Mouse (Mus musculus): ENCODE data around the gene Dkk1.
"Not testable (repeated sequence)": the region's sequence is repeated elsewhere in the genome, so short reads cannot be mapped to it uniquely, and the experiment has no call there.

Gene Dkk1

DNA sequence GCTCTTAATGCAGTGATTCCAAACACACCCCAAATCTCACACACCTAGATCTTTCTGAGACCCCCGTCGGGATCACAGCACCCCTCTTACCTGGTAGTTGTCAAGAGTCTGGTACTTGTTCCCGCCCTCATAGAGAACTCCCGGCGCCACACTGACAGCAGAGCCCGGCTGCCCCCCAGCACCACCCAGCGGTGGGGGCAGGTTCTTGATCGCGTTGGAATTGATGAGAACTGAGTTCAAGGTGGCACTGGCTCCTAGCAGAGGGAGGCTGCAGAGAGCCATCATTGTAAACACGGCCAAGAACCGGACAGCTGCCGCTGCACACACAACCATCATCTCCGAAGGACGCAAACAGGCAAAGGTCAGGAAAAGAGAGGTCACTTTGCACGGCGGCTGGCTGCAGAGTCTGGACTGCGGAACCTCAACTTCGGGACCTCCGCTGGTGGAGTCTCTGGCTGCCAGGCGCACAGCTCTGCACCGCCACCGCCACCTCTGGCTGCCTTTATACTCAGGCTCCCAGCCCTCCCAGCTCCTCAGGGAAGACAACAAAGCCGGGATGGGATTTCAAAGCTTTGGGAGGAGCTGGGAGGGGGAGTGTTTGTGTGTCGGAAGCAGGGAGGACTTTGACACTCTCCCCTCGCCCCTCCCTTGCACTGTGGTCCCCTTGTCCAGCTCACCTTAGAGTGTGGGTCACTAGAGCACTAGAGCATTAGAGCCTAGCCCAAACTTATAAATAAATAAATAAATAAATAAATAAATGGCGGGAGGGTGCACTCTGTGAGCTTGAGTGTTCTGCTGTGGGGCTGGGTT, at the start of gene Dkk1:
TSS of gene Dkk1 (minus strand) at position 622 of the 810 bp plus-strand sequence.
- DNase-seq (ENCODE audit: low read depth, low spot score): no peak

DNA sequence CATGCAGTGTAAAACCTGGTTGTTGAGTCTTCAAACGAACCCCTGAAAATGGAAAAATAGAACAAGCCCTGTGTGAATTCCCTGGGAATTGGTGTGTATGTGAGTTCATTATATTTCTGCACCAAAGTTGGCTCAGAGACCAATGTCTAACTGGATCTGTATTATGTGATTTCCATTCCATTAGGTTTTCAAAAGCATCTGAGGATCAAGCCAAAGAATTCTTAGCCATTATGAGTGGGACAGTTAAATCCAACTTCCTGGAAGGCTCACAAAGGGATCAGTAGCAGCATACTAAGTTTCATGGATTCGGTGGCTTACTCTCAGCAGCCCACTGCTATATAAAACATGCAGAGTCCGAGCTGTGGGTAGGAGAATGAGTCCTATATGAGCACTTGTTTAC, 36.9 kb upstream of the Dkk1 start:
- DNase-seq (ENCODE audit: low read depth, low spot score): no peak

DNA sequence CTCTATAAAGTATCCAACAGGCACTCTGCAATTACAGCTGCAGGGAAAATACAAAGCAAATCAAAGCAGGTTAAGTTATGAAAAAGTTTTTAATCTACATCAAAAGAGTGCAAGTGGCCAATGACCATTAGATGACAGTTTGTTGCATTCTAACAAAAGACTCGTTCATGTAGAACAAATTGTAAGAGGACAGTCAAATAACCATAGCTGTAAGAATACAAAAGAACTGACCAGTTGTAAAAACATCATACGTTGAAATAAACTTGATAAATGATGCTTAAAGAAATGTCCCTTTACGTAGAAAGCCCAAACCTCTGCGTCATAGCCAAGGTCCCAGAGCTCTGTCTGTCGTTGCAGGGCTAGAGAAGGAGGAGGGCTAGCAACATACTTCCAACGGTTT, 15.1 kb upstream of the Dkk1 start:
- no peak for DNase-seq (ENCODE audit: low read depth, low spot score)

DNA sequence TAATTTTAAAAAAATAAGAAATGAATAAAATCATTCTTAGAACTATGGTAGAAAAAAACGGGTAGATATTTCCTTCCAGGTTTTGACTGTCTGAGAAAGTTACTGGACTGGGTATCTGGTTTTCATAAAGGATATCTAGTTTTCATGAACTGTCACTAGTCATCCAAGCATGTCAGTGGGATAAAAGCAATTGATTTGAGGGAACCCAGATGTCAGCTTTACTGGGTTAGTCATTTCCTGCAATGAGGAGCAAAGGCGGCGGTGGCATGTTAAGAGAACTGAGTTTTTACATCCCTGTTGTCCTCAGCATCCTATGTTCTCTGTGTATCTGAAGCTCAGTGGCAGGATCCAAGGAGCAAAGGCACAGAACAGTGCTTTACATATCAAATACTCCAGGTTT, 14.4 kb upstream of the Dkk1 start:
- DNase-seq (ENCODE audit: low read depth, low spot score): no peak

DNA sequence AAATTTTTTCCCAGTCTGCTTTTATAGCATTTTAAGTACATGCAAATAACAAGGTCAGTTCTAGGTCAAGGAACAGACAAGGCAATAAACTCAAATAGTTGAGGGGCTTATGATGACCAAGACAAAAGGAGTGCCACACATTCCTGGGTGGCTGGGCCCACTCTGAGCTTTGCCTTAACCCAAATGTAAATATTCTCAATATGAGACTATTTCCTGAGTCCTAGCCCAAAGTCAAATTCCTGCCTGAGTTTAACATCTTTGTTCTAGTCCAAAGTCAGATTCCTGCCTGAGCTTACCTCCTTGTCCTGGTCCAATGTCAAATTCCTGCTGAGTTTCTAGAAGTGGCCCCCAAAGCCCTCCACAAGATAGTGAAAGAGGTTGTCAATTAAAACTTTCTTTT, 8.6 kb upstream of the Dkk1 start:
- no peak for DNase-seq (ENCODE audit: low read depth, low spot score)

DNA sequence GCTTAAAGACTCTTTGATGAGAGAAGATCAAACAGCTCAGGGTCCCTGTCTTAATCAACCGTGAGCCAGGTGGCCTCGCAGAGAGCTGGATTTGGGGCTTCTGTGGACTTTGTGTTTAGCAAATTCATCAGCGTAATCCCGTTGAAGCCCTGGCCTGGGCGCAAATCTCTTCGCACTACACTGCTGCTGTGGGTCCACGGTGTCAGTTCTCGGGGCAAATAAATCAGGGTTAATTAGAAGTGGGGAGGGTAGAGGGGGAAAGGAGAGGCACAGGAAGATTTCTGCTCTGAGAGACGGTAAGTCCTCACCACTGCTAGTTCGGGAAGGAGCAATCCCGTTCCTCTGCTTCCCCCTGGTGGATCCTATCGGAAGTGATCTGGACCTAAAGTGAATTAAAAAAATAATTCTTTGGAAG, 5.0 kb upstream of the Dkk1 start:
- peak; percentile 41 for DNase-seq (ENCODE audit: low read depth, low spot score)

DNA sequence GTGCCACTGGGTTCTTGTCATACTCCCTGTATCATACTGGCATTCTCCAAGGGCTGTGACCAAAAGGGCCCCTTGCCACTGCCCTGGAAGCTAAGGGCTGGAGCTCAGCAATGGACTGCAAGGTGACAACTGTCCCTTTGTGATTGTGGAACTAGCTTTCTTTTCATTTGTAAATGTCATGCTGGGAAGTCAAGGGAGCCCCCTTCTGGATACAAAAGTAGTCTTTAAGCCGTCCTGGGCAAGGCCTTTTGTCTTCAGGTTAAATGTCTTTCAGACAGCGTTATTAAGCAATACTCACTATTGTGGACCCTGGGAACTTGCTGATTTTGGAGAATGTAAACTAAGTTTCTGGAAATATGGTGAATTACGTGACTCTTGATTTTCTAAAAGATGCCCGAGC, 4.3 kb upstream of the Dkk1 start:
- no peak for DNase-seq (ENCODE audit: low read depth, low spot score)

DNA sequence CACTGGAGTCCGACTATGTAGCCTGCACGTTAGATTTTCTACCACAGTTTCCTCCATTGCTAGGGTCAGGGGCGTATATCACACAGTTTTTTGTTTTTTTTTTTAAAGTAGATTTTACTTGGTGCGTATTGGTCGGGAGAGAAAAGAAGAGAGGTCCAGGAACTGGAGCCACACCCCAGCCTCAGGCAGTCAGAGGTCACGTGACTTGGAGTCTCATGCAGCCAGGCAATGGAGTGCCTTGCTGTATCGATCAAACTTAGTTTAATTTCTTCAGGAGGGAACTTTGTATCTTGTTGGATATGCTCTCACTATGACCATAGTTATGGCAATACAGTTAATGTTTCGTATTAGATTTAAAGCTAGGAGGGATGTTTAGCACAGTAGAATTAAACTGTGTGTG, 2.8 kb upstream of the Dkk1 start:
- no peak for DNase-seq (ENCODE audit: low read depth, low spot score)

DNA sequence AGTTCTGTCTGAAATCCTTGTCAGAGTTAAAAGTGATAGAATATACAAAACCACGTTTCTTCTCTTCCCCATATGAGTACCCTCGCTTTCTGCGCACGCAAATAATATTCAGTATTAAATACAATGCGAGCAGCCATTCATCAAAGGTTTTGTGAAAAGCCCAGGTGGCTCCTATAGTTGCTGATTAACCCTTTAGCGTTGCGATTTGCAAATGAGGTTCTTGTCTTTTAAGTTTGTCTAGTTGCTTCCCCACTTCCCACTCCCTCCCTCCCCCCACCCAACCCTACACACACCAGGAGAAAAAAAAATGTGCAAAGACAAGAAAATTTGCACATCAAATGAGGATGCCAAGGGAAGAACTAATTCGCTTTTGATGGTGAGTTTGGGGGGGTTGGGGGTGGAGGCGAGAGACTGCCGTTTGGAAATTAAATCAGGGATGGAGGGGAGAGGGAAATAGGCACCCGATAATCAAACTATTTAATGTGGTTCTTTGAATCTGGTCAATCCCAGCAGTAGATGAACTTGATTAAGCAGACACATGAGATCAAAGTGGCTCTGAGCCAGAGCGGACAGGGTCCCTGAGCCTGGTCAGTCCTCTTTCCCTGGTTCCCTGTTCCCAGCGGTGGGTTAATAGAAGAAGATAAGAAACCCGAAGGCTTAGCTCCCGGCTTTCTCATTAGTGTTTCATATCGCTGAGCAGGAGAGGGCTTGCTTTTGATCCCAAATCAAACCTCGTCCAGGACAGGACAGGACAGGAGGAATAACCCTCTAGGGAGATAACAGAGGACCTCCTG, 586 bp upstream of the Dkk1 start:
- no peak for DNase-seq (ENCODE audit: low read depth, low spot score)

DNA sequence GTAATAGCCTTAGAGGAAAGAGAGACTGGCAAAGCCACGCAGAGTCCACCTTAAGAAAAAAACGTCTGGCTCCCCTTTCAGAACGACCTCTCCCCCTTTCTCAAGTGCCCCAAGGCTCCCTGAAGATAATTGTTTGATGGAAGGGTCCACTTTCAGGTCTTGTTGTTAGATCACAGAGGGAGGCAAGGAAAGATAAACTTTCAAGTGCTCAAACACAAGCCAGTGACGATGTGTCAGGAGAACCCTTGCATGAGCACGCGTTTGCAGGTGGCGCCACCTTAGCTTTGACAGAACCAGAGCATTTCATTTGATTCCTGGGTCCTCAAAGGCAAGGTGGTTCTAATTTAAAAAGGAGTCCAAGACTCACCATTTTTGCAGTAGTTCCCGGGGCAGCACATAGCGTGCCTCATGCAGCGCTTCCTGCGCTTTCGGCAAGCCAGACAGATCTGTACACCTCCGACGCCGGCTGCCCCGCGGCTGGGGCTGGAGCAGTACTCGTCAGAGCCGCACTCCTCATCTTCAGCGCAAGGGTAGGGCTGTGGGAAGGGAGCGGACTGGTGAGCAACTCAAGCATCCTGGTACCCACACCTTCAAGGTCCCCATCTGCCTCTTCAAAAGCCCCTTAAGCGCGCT, 938 bp downstream of the Dkk1 start:
- no peak for DNase-seq (ENCODE audit: low read depth, low spot score)

DNA sequence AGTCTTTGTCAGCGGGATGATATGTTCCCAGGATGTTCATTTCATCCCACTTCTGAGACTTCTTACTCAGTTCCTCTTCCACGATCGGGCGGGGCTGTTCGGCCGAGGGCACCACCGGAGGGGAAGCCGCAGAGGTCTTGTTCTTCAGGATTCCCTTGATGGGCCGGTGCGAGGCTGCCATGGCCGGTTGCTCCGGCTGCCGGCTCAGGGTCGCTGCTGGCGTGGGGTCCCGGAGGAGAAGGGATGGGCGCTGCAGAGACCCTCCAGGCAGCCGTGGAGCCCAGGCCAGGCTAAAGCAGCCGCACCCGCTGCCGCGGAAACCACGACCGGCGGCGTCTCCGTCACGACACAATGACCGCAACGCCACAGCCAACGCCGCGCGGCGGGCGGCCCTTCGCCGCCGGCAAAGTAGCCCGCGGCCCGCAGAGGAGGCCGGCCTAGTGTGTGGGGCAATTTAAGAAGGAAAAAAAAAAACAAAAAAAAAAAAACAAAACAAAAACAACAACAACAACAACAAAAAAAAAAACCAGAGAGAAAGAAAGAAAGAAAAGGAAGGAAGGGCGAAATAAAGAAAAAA, 10.0 kb downstream of the Dkk1 start:
- DNase-seq (ENCODE audit: low read depth, low spot score): not testable (repeated sequence)

DNA sequence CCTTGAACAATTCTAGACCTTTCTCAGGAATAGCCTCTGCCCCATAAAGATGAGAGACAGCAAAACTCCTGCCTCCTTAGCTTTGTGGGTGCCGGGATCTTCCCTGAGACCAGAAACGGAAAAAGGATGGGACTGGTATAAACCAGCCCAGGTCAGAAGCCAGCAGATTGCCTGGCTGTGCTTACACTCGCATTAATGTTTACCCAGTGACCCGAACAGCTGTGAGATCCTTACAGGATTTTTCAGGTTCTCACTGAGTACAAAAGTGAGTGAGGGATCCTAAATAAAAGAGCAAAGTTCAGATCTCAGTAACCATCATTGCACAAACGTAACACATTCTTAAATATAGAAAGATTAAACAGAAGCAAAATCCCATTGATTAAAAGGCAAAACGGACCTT, 32.7 kb downstream of the Dkk1 start:
- DNase-seq (ENCODE audit: low read depth, low spot score): no peak

DNA sequence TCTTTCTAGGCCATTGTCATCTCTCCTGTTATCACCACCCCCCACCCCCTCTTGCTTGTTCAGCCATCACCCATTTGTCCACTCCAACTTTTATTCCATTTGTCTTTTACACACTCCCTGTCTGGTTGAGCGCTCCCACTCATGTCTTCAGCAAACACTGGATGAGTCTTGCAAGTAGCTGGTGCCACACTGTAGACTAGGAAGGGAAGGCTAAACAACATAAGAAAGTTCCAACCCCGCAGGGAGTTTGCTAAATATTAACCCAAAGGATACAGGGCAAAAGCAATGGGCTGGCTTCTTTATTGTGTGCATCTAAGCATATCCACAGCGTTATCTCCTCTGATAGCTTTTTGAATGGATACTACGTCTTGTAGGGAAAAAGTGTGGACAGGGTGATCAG, 39.0 kb downstream of the Dkk1 start:
- no peak for DNase-seq (ENCODE audit: low read depth, low spot score)

DNA sequence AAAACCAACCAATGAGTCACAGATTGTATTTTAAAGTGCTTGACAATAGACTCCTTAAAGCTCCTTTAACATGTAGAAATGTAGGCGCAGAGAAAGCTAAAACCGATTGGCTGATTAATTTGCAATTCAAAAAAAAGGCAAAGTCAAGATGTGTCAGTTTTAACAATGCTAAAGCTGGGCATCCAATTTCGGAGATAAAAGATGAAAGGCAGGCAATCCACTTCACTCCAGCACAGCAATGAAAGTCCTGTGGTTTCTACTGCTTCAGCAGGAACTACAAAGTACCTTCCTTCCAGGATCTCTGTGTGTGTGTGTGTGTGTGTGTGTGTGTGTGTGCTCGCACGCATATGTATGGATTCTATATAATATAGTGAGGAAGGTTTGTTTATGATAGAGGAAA, 44.0 kb downstream of the Dkk1 start:
- no peak for DNase-seq (ENCODE audit: low read depth, low spot score)
